Mouse (Mus musculus) right cerebral cortex, postnatal 10 days (tissue): Measurements from ENCODE around the gene Fev.

Experiments used
- DNase-seq, 2 experiments: peaks; one replicate each; pipeline ENCODE4 v3.0.0; 2021; ENCODE audit warnings: low spot score in 2 of 2

Gene Fev

DNA sequence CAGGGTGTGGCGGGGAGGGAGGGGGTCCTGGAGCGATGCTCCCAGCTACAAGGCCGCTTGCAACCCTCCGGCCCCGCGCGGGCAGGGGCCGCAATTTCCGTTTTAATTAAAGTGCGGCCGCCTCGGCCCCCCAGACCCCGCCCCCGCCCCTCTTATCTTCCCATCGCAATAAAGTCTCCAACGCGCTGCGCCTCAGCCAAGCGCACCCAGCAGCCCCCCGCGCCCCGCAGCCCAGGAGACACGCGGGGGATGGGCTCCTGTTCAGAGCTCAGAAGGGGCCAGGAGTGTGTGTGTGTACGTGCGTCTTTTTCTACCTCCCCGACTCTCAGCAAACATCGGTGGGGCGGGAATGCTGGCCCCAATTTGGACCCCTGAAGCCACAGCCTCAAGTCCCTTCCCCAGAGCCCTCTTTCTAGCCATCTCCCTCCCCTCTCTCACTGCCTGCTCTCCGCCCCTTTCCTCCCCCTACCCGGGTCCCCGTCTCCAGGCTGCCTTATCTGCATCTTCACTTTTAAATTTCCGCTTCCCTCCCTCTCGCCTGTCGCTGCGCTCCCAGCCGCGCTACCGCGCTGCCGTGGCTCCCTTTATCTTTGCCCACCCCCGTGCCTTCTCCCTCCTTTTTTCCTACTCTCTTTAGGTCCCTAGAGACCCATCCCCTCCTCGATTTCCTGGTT lies at the start of gene Fev:
Gene Fev, minus strand, starts transcription at position 51 of the 674 bp plus-strand sequence.
- no peak for DNase-seq

DNA sequence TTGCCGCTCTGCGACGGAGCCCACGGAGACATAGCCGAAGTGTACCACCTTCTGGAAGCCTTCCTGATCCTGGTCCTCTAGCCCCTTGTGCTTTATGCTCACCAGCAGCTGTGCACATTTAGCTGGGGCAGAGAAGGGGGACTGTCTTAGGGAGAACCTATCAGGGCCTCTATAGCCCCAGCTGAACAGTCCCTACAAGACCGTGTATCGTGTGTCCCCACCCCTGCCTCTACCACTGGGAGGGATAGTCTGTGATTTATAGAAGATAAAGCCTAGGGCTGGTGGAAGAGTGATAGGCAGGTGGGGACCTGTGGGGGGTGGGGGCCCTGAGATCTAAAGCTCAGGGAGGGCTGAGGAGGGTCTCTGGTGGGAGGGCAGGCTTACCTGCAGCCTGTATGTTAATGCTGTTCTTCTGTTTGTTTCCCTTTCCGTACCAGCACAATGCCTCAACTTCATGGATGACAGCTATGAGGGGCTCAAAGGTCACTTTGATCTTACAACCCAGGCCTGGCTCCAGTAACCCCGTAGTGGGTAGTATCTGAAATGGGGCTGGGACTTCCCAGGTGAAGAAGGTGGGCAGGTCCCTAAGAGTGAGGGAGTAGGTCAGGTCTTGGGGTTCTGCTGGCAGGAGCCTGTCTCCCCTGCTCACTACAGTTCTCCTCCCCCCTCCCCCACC lies 42.5 kb upstream of the Fev start:
- DNase-seq: no peak

DNA sequence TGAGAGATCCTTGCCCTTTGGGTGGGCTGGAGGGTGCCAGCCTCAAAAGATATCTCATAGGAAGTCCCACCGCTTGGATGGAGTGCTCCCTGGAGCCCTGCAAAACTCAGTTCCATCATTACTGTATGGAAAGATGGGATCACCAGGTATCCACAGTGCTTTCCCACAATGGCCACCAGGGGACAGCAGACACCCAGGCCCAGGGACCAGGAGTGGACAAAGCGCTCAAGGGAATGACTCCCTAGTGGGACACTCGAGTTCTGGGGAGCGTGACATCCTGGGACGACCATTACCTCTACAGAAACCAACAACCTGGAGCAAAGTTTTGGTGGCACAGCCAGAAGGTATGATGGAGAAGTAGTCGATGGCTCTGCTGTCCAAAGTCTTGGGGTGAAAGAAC lies 41.5 kb upstream of the Fev start:
- DNase-seq: peak in 1 of 2 experiments; percentile 49

DNA sequence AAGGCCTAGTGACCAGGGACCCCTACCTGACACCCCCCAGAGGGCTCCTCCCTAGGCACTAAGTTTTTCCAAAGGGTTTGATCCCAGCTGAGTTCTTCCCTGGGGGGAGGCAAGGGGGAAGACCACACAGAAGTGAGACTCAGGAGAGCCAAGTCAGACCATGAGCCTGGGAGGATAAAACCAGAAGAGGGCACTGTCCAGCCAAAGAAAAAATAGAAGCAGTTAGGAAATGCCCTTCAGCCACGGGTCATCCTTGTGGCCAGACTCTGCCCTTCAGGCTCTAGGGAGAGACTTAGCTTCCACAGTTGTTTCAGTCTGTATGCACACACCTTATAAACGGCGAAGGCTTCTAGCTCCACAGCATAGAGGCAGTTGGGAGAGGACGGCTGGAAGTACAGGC lies 39.2 kb upstream of the Fev start:
- DNase-seq: no peak

DNA sequence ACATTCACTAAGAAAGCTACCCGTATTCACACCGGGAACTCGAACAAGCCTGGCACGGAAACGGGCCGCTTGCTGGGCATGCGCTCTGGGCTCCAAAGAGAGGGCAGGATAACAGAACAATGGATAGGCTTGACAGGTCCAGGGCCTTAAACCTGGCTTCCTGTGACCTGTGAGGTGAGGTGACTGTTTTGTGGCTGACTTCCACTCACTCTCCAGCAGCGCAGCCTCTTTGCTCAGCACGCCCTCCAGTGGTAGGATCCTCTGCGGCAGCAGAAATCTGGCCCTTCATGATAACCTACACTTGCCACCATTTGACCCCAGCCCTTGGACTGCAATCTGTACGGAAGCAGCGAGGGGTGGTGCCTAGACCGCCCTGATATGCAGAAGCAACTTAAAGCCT lies 30.5 kb upstream of the Fev start:
- DNase-seq: no peak

DNA sequence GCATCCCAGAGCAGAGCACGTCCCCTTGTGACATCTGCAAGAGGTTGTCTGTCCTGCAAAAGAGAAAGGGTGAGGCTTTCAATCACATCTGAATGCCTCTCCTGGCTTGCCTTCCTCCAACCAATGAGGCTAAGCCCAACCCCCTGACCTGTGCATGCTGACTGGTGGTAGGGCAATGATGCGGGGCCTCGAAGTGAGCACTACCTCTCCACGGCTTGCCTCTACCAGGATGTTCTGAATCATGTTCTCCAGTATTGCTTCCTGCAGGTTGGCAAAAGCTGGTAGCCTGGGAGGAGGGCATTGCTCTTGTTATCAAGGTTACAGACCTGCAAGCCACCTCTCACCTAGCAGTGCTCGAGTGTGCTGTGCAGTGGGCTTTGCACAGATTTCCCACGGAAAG lies 17.0 kb upstream of the Fev start:
- no peak for DNase-seq

DNA sequence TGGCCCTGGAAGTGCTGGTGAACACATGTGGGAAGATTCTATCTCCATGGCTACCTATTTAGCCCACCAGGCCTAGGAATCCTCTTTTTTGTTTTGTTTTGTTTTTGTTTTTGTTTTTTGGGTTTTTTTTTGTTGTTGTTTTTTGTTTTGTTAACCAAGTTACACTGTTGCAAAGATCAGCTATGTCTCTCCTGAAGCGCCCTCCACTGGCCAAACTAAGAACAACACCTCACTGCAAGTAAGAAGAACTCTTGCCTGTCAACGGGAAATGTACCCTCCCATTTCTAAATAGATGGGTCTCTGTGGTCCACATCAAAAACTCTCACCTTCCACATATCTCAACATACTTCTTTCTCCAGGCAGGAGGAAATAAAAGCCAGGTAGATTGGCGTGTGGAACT lies 16.5 kb upstream of the Fev start:
- peak in 1 of 2 experiments; percentile 67 for DNase-seq

DNA sequence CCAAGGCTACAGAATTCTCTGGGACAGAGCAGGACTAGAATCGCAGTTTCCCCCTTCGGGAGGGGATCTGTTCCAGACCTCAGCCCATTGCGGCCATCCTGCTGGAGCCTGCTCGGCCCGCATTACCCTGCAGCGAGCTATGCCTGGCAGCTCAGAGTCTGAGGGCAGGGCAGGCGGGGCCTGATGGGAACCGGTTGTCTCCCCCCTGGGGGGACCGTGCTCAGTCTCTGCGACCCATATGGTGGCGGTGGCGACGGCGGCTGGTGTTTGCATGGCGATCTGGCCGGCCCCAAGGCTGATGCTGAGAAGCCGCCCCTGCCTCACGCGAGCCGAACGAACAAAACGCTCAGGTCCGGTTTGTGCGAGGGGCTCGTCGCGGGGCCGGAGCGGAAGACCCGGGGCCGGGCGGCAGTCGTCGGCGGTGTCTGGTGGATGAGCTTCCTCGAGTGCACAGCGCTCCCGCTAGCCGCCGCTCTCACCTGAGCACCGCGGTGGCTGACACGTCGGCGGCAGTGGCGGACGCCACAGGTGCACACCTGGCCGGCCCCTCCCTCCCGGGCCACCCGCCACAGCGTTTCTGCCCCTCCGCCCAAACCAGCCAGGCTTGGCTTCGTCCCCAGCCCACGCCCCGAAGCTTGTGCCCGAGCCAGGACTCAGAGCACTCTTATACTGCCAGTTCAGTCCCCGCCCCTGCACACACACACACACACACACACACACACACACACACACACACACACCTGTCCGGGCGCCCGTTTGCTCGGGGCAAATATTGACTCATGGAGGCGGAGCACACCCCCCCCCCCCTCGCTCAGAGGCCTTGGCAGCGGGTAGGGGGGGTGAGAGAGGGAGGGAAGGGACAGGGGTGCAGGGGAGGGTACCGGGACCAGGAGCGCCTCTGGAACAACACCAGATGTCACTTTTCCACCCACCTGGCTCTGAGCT lies 15.4 kb upstream of the Fev start:
- DNase-seq: no peak

DNA sequence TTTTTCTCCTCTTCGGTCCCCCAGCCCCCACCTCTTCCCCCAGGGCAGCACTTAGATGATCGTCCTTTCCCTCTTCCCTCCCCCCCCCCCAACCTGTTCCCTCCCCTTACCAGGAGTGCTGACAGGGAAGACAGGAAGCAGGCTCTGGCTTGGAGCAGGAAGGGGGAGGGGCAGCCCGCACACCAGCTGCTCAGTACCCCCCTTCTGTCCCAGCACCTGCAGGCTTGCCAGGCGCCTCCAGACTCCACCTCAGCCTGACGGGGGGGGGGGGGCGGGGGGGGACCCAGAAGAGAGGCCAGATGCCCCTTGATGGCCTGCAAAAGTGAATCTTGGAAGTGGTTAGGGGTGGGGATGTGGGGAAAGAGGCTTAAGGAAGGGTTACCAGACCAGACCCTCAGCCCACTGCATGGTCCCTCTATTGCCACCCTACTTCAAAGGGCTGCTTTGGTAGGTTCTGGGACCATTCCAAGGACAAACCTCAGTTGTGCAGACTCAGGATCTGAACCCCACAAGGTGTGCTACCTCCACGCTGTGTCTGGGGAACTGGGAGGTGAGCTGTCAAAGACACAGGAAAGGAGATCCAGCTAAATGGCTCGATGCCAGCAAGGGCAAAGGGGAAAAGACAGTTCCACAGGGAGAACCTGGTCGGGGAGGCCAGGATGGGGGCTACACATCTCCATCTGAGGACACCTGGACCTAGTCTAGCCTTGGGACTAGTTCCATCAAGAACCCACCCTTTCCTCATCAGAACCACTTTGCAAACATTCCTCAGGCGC lies 13.6 kb upstream of the Fev start:
- DNase-seq: no peak

DNA sequence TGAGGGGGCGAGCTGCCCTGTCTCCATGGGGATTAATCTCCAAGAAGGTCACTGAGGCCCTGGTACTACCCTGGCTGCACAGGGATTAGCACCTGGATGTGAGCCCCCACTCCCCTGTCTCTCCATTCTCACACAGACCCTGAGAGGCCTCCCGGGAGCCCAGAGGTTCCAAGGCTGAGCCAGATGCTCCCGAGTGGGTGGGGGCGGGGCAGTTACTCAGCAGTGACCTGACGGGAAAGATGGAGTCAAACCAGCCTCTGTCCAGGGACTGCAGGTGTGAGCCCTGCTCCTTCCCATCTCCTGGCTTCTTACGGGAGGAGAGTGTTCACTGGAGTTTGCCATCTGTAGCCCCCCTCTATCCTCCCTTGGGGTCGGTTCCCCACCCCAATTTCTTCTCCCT lies 12.8 kb upstream of the Fev start:
- DNase-seq: no peak

DNA sequence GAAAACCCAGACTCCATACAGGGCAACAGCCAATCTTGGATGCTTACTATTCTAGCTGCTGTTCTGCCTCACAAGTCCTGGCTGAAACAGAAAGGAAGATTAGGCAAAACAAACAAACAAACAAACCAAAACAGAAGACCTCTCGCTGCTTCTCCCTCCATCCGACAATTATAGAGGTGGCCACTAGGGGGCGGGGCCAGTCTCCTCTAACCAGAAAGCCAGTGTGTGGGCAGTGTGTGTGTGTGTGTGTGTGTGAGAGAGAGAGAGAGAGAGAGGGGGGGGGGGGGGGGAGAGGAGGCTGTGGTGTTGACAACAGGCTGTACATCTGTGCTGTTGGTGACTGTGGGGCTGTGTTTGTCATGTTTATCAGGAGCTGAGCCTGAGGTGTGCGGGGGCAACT lies 9.7 kb upstream of the Fev start:
- peak; percentile 61 to 74 for DNase-seq

DNA sequence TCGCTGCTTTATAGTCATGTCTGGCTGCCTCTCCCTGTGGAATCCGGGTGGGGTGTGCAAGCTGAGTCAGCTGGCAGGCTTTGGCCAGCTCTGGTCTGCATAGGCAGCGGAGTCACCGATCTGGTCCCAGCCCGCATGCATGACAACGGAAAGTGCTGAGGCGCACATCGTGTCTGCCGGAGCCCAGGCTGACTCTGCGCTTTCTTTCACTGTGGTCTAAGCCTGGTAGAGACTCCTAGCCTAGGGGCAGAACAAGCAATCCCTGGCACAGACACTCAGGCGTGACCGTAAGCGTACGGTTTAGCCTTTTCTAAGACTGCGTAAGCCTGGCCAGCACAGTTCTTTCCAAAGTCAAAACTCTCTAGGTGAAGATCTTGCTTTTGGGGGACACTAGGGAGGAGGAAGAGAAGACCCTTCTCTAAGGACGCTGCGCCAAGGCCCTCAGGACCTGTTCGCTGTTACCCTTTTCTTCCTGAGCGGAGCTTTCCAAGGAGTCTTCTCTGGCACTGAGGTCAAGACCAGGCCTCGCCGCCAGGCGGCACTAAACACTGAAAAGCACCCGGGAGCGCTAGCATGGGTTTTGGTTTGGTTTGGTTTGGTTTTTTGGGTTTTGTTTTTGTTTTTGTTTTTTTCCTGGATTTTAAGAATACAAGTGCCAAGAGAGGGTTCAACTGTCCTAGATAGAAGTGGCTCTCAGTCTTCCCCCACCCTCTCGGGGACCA lies 8.1 kb upstream of the Fev start, which contains the start of gene Cryba2:
Gene Cryba2, minus strand, starts transcription at position 10 of the 722 bp plus-strand sequence.
- peak in 1 of 2 experiments; percentile 69 for DNase-seq

DNA sequence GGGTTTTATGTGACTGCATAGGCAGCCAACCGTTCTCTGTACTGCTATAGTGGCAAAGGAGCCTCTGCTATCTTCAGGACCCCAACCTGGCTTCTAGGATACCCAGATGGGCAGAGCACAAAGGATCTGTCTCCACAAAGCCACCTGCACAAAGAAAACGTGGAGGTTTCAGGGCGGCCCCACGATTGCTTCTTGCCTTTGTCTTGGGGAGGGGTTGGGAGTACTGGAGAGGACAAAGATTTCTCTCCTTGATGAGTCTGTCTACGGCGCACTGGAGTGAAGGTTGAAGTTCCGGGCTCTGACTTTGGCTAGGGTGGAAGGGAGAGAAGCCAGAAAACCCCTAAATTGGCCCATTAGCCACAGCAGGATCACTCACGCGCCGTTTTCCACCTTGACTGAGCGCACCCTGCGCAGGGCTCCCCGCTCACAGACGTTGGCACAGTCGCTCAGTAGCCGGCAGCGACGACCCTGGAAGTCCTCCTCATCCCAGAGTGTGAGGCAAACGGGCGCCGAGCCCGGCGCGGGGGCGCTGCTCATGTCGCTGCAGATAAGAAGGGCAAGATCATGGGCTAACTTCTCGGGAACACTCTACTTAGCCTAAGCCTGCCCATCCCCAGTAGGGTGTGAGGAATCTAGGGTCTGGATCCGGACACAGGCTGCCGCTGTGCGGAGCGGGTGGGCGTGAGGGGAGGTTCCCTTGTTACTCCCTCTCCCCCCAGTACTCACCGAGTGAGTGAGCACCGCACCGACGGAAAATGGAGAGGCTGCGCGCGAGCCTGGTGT lies 7.3 kb upstream of the Fev start:
- DNase-seq: no peak

DNA sequence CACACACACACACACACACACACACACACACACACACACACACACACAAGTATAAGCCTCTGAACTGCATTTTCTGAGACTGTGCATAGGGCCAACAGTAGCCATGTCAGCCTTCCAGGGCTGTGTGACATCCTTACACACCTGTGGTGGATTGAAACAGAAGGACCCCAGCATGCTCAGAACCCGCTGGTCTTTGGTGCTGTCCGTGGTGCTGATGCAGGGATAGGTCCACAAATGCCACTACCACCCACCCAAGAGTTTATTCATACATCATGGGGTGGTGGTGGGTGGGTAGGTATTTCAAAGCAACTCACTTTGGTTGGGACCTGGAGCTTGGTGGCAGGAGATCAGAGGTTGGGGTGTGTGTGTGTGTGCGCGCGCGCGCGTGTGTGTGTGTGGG lies 6.3 kb upstream of the Fev start:
- DNase-seq: no peak

DNA sequence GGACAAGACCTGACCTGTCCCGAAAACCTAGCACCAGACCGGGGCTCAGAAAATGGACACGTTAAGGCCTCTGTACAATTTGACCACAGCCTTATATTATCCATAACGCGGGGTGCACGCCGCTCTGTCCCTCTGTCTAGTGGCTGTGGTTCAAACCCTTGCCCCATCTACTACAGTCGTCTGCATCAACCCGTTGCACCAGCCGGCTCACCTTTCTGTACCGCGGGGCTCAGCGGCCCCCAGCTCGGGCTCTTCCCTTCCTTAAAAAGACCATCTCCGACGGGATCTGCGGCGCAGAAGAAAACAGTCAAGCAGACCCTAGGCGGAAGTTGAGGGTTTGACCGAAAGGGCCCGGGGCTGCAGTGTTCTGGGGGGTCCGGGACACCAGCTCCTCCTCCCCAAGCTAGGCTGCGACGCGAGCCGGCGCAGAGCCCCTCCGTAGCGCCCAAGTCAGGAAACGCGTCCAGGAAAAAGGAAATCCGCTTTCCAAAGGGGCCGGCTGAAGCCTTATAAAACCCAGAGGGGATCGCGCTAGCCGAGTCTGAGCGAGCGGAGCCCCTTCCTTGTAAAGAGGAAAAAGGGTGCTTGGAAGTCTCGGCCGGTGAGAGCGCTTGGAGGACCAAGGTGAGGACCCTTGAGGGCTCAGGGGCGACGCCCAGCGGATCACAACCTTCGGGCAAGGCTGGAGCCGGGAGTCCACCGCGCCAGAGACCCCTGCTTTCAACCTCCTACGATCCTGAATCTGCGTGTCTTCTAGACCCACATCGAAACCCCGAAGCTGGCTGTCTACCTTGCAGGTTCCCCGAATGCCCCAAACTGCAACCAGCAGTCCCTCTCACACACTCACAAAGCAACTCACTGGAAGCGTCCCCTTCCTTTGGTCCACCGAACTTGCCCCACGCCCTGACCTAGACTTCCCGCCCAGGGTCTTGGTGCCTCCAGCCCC lies 750 bp downstream of the Fev start:
- DNase-seq: no peak

DNA sequence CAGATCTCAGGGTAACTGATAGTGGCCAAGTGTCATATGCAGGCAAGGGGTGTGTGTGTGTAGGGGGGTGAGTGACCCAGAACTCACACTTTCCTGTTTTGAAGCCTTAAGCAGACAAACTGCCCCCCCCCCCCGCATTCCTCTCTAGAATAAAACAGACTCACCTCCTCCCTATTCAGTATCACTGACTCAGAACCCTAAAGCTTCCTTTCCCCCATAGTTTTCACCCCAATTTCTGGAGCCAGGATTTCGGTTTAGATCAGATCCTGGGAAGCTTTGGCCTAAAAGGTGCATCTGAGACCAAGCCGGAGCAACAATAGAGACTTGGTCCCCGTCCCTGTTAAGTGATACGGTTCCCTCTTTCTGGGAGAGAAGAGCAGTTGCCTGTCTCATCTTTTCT lies 1.8 kb downstream of the Fev start:
- DNase-seq: no peak

DNA sequence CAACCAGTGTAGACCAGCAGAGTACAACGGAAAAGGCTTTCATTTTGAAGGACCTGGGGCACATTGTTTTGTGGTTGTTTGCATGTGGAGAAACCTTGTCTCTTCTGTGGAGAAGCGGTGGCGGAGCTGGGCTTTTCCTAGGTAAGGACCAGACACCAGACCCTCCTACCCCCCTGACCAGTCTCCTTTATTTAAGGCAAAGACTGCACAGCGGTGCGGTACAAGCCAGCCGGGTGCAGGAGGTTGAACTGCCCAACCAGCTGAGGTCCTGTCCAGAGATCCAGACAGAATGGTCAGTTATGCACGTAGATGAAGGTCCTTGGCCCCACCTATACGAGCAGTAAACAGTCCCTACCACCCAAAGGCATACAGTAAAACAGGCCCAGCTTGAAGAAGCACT lies 2.4 kb downstream of the Fev start:
- DNase-seq: no peak

DNA sequence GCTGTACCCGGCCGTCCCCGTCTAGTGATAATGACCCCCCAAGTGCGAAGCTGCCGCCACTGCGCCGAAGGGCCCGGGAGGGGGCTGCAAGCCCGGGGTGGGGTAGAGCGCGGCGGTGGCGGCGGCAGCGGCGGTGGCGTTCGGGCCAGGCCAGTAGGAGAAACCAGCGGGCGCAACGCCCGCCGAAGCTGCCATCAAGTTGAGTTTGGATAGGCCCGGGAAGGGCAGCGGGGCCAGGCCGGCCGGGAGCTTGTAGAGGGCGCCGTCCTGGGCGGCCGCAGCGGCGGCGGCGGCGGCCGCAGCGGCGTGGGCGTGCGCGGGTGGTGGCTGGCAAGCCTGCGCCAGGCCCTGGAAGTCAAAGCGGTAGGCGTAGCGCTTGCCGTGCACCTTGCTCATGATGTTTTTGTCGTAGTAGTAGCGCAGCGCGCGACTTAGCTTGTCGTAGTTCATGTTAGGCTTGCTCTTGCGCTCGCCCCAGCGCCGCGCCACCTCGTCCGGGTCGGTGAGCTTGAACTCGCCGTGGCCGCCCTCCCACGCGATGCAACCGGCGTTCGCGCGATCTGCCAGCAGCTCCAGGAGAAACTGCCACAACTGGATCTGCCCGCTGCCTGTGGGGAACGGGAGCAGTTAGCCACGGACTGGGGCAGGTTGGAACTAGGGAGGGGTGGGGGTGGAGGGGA lies 3.0 kb downstream of the Fev start:
- DNase-seq: no peak
